Mouse (Mus musculus) thymus, adult 2 months (tissue): Measurements from ENCODE around the gene Ift27. TPM values are rescaled to one million over a fixed set of nuclear protein-coding genes. Genes with fewer than 3 reads are reported as not detected.

Experiments used
- DNase-seq: peaks from one replicate; pipeline ENCODE4 v3.0.0; 2021
- H3K27ac ChIP-seq: fragments of 200-500 bp; 2 replicates; pipeline ENCODE4 v1.5.1; 2012; ENCODE audit warnings: low read length, control low read depth; ENCODE audit not compliant: control insufficient read depth, insufficient read depth
- H3K27me3 ChIP-seq: fragments of 200-500 bp; 2 replicates; pipeline ENCODE4 v1.6.1; 2012; ENCODE audit warnings: mild to moderate bottlenecking, low read length, moderate library complexity, mixed read lengths; ENCODE audit not compliant: control insufficient read depth, insufficient read depth
- H3K36me3 ChIP-seq: fragments of 200-500 bp; 2 replicates; pipeline ENCODE4 v1.6.1; 2012; ENCODE audit warnings: mild to moderate bottlenecking, low read length, moderate library complexity; ENCODE audit not compliant: control insufficient read depth, insufficient read depth
- H3K4me1 ChIP-seq: fragments of 200-500 bp; replicated peaks from 2 replicates; pipeline ENCODE4 v1.6.1; 2012; ENCODE audit warnings: low read length; ENCODE audit not compliant: control insufficient read depth, insufficient read depth
- H3K4me3 ChIP-seq: fragments of 200-500 bp; 2 replicates; pipeline ENCODE4 v1.5.1; 2012; ENCODE audit warnings: mild to moderate bottlenecking, low read length, control low read depth, moderate library complexity; ENCODE audit not compliant: control insufficient read depth, insufficient read depth
- CTCF ChIP-seq: fragments of 200-500 bp; IDR thresholded peaks from 2 replicates; pipeline ENCODE4 v1.5.1; 2012; ENCODE audit warnings: mild to moderate bottlenecking, control low read depth, low read length, moderate library complexity, borderline replicate concordance; ENCODE audit not compliant: control insufficient read depth, poor library complexity, insufficient read depth; ENCODE audit errors: extremely low read depth
- POLR2A ChIP-seq: fragments of 200-500 bp; IDR thresholded peaks from 2 replicates; pipeline ENCODE4 v1.6.1; 2012; ENCODE audit warnings: mild to moderate bottlenecking, low read length, control low read depth, moderate library complexity; ENCODE audit not compliant: control insufficient read depth, poor library complexity, insufficient read depth; ENCODE audit errors: extremely low read depth
- WGBS: fragments of 180-500 bp; shearing (Covaris S2); methylation state at CpG from one replicate; pipeline ENCODE4 v1.1.7; 2018; 5-methylcytosine and 5-hydroxymethylcytosine counted together
- polyA plus RNA-seq: library from polyadenylated mRNA; depleted of rRNA; stranded (reverse); fragments of >200 nt; gene quantifications from 2 replicates; pipeline ENCODE4 v1.2.3, GENCODE M21; 2012; rRNA removed

Gene Ift27
- polyA plus RNA-seq: 63.3 and 97.2 TPM in 2 replicates

DNA sequence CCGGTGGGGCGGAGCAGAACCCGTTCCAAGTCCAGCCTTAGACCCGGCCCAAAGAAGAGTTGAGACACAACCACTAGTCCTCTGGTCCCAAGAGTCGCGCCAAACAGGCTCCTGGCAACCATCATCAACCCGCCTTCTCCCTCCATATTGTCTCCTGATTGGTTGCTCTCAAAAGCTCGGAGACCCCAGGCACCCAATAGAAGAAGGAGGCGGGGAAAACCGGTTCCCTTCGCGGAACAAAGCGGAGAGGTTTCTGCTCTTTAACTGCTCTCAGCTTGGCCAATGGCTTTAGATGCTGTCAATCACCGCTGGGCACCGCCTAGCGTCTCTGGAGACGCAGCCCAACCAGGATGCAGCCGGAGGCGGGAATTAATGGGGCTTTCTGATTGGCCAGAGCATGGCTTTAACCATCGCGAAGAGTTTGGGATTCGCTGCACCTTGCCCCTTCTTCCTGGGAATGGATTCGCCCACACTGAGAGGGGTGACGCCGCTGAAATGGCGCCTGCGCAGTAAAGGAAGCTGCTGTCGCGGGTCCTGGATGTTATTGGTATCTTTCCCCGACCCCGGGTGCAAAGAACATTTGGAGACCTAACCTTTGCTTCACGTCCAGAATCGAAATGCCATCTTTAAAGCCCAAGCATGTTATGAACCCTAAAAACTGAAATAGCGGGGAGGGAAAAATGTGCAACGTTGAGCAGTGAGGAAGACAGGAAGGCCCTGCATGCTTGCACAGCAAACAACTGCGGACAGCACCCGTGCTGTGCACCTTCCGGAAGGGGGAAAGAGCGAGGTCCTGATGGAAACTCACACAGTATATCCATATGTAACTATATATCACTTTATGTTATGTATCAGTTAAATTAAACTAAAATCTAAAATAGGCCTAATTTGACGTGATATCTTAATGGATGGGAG, at the start of gene Ift27:
Gene Ift27, minus strand, starts transcription at position 136 of the 915 bp plus-strand sequence.
- H3K4me3 ChIP-seq: peak within 1 kb of the TSS; percentile 66
- peaks cover 36% of the 10 kb centered on the region for H3K4me1 ChIP-seq
- no peaks in the 10 kb centered on the region for H3K36me3 ChIP-seq
- 2% methylated on average over 40 of the region's 40 CpGs for WGBS
- TF ChIP-seq CTCF (peak; percentile 53; the same call in 1 of the 2 replicates), POLR2A (peak; percentile 62)
- H3K27me3 ChIP-seq: no peaks in the 10 kb centered on the region
- H3K27ac ChIP-seq: peak within 1 kb of the TSS; percentile 51
- peak; percentile 97 for DNase-seq

GRCm38 (mm10) chr15:78215269-78215668, 41.4 kb upstream of the Ift27 start:
- no peaks in the 10 kb centered on the region for H3K27me3 ChIP-seq
- H3K27ac ChIP-seq: no peak overlapping the region
- no peak for DNase-seq
- no peak for TF ChIP-seq POLR2A
- no peak for TF ChIP-seq CTCF
- H3K4me3 ChIP-seq: no peak overlapping the region
- H3K4me1 ChIP-seq: no peaks in the 10 kb centered on the region
- no peaks in the 10 kb centered on the region for H3K36me3 ChIP-seq
- 87% methylated on average over 9 of the region's 9 CpGs for WGBS

- Histone ChIP-seq H3K36me3 (no peaks in the 10 kb centered on the region), H3K4me1 (no peaks in the 10 kb centered on the region), H3K27me3 (no peaks in the 10 kb centered on the region), H3K4me3 (no peak overlapping the region), H3K27ac (no peak overlapping the region)
- no peak for DNase-seq
- no peak for TF ChIP-seq CTCF
- no peak for TF ChIP-seq POLR2A
- WGBS: 74% methylated on average over 8 of the region's 8 CpGs
These were observed 37.5 kb upstream of the Ift27 start for GRCm38 (mm10) chr15:78211367-78211766.

GRCm38 (mm10) chr15:78210203-78210602, 36.3 kb upstream of the Ift27 start:
- WGBS: 74% methylated on average over 4 of the region's 4 CpGs
- no peaks in the 10 kb centered on the region for H3K36me3 ChIP-seq
- H3K27ac ChIP-seq: no peak overlapping the region
- H3K27me3 ChIP-seq: no peaks in the 10 kb centered on the region
- no peak overlapping the region for H3K4me3 ChIP-seq
- no peak for DNase-seq
- TF ChIP-seq CTCF (no peak), POLR2A (no peak)
- no peaks in the 10 kb centered on the region for H3K4me1 ChIP-seq

GRCm38 (mm10) chr15:78206312-78206711, 32.4 kb upstream of the Ift27 start, which contains the start of gene Pvalb:
Gene Pvalb (minus strand): TSS chr15:78206400.
- DNase-seq: no peak
- H3K36me3 ChIP-seq: no peaks in the 10 kb centered on the region
- peaks cover 2% of the 10 kb centered on the region; the same call in 1 of the 2 replicates for H3K27me3 ChIP-seq
- no peak within 1 kb of the TSS for H3K4me3 ChIP-seq
- 89% methylated on average over 7 of the region's 7 CpGs for WGBS
- TF ChIP-seq POLR2A (no peak), CTCF (no peak)
- no peak within 1 kb of the TSS for H3K27ac ChIP-seq
- H3K4me1 ChIP-seq: no peaks in the 10 kb centered on the region

GRCm38 (mm10) chr15:78205192-78205591, 31.3 kb upstream of the Ift27 start:
- Histone ChIP-seq H3K27ac (no peak overlapping the region), H3K4me1 (no peaks in the 10 kb centered on the region), H3K27me3 (peaks cover 2% of the 10 kb centered on the region; the same call in 1 of the 2 replicates), H3K36me3 (no peaks in the 10 kb centered on the region), H3K4me3 (no peak overlapping the region)
- TF ChIP-seq POLR2A (no peak), CTCF (no peak)
- 55% methylated on average over 3 of the region's 3 CpGs for WGBS
- DNase-seq: peak; percentile 13
